Mouse (Mus musculus): ENCODE data around the gene Pxdn. TPM values are rescaled to one million over a fixed set of nuclear protein-coding genes. Genes with fewer than 3 reads are reported as not detected.

The Pxdn gene
- total RNA-seq, 1 experiment: 53.7 TPM

DNA sequence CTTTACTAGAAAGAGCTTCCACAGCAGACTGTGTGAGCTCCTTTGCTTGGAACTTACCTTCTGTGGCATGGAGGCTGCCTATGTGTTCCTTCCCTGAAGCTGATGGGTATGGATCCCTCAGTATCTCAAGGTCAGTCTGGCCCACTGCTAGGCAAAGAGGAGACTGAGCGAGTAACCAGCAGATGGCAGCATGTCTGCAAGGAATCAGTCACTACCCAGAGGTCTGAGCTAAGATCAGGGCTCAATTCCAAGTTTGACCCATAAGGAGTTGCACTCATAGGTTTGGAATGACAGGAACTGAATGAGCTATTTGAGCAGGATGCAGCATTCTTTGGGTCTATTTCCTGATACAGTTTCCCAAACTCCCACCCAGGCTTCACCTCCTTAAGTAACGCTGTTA lies 30.4 kb upstream of the Pxdn start:
- Histone ChIP-seq H3K4me1 (ENCODE audit: control insufficient read depth in 2 of 2, insufficient read depth in 2 of 2, low read length in 2 of 2, poor library complexity in 1 of 2) (no peaks in the 10 kb centered on the region), H3K36me3 (ENCODE audit: control insufficient read depth, insufficient read depth, low read length, poor library complexity, severe bottlenecking) (no peaks in the 10 kb centered on the region), H3K4me3 (ENCODE audit: insufficient read depth in 1 of 2, low read depth in 1 of 2, low read length in 2 of 2, poor library complexity in 1 of 2, severe bottlenecking in 1 of 2) (no peak overlapping the region), H3K9ac (ENCODE audit: insufficient read depth, low read depth, low read length, poor library complexity, severe bottlenecking) (no peak overlapping the region), H3K9me3 (ENCODE audit: control insufficient read depth, insufficient read depth, low read depth, low read length) (no peaks in the 10 kb centered on the region), H3K27ac (ENCODE audit: insufficient read depth, low read depth, low read length, poor library complexity, severe bottlenecking) (no peak overlapping the region)
- TF ChIP-seq HCFC1 (IDR thresholded peaks at IDR 0.05; ENCODE audit: borderline replicate concordance, insufficient read depth, low read length) (no peak), ZNF384 (IDR thresholded peaks at IDR 0.05; ENCODE audit: low read depth, low read length) (no peak), CHD2 (IDR thresholded peaks at IDR 0.05; ENCODE audit: low read depth, low read length) (no peak), MAFK (IDR thresholded peaks at IDR 0.05; ENCODE audit: insufficient read depth, low read depth, low read length) (no peak), ZC3H11A (IDR thresholded peaks at IDR 0.05; ENCODE audit: borderline replicate concordance, low read depth, low read length) (no peak)
- no peak for DNase-seq (ENCODE audit: low read depth, low spot score)
- in situ Hi-C loops (cut with MboI; ENCODE audit: low sequenced_read_pairs in 2 of 2, unreplicated experiment in 2 of 2): loop anchor here in 1 of 2 experiments (25.0 kb wide), 2 partner anchors 480 to 655 kb away; no protein-coding TSS in a partner anchor

- Histone ChIP-seq H3K36me3 (ENCODE audit: control insufficient read depth, insufficient read depth, low read length, poor library complexity, severe bottlenecking) (no peaks in the 10 kb centered on the region), H3K9ac (ENCODE audit: insufficient read depth, low read depth, low read length, poor library complexity, severe bottlenecking) (no peak overlapping the region), H3K9me3 (ENCODE audit: control insufficient read depth, insufficient read depth, low read depth, low read length) (no peaks in the 10 kb centered on the region), H3K4me3 (ENCODE audit: insufficient read depth in 1 of 2, low read depth in 1 of 2, low read length in 2 of 2, poor library complexity in 1 of 2, severe bottlenecking in 1 of 2) (no peak overlapping the region), H3K27ac (ENCODE audit: insufficient read depth, low read depth, low read length, poor library complexity, severe bottlenecking) (no peak overlapping the region), H3K4me1 (ENCODE audit: control insufficient read depth in 2 of 2, insufficient read depth in 2 of 2, low read length in 2 of 2, poor library complexity in 1 of 2) (no peaks in the 10 kb centered on the region)
- in situ Hi-C loops (cut with MboI; ENCODE audit: low sequenced_read_pairs in 2 of 2, unreplicated experiment in 2 of 2): loop anchor here in 1 of 2 experiments (10.0 to 25.0 kb wide), 4 partner anchors 59 to 646 kb away; no protein-coding TSS in a partner anchor
- TF ChIP-seq MAFK (IDR thresholded peaks at IDR 0.05; ENCODE audit: insufficient read depth, low read depth, low read length): no peak
- TF ChIP-seq HCFC1 (IDR thresholded peaks at IDR 0.05; ENCODE audit: borderline replicate concordance, insufficient read depth, low read length): no peak
- TF ChIP-seq ZNF384 (IDR thresholded peaks at IDR 0.05; ENCODE audit: low read depth, low read length): no peak
- no peak for TF ChIP-seq ZC3H11A (IDR thresholded peaks at IDR 0.05; ENCODE audit: borderline replicate concordance, low read depth, low read length)
- no peak for TF ChIP-seq CHD2 (IDR thresholded peaks at IDR 0.05; ENCODE audit: low read depth, low read length)
- DNase-seq (ENCODE audit: low read depth, low spot score): no peak
Measured at GRCm38 (mm10) chr12:29916139-29916538, 21.3 kb upstream of the Pxdn start.

DNA sequence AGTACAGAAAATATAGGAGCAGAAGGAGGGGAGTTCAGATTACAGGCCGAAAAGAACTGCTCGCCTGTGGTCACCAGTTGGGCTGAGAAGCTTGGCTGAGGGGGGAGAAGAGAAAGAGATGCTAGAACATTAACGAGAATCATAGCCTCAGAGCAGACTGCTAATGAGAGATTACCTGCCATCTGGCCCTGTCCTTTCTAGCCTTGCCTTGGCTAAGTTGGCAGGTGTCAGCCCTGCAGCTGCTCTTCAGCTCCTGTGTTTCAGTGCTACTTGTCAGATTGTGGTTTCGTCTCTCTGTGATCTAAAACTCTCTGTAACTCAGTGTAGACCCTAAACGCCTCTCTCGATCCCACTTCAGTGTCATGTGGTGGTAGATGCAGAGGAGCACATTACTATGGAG lies 20.6 kb upstream of the Pxdn start:
- Histone ChIP-seq H3K4me3 (ENCODE audit: insufficient read depth in 1 of 2, low read depth in 1 of 2, low read length in 2 of 2, poor library complexity in 1 of 2, severe bottlenecking in 1 of 2) (no peak overlapping the region), H3K9me3 (ENCODE audit: control insufficient read depth, insufficient read depth, low read depth, low read length) (no peaks in the 10 kb centered on the region), H3K4me1 (ENCODE audit: control insufficient read depth in 2 of 2, insufficient read depth in 2 of 2, low read length in 2 of 2, poor library complexity in 1 of 2) (no peaks in the 10 kb centered on the region), H3K27ac (ENCODE audit: insufficient read depth, low read depth, low read length, poor library complexity, severe bottlenecking) (no peak overlapping the region), H3K9ac (ENCODE audit: insufficient read depth, low read depth, low read length, poor library complexity, severe bottlenecking) (no peak overlapping the region), H3K36me3 (ENCODE audit: control insufficient read depth, insufficient read depth, low read length, poor library complexity, severe bottlenecking) (no peaks in the 10 kb centered on the region)
- TF ChIP-seq CHD2 (IDR thresholded peaks at IDR 0.05; ENCODE audit: low read depth, low read length) (no peak), ZC3H11A (IDR thresholded peaks at IDR 0.05; ENCODE audit: borderline replicate concordance, low read depth, low read length) (no peak), HCFC1 (IDR thresholded peaks at IDR 0.05; ENCODE audit: borderline replicate concordance, insufficient read depth, low read length) (no peak), MAFK (IDR thresholded peaks at IDR 0.05; ENCODE audit: insufficient read depth, low read depth, low read length) (no peak), ZNF384 (IDR thresholded peaks at IDR 0.05; ENCODE audit: low read depth, low read length) (no peak)
- in situ Hi-C loops (cut with MboI; ENCODE audit: low sequenced_read_pairs in 2 of 2, unreplicated experiment in 2 of 2): loop anchor here in 1 of 2 experiments (10.0 to 25.0 kb wide), 4 partner anchors 58 to 645 kb away; no protein-coding TSS in a partner anchor
- DNase-seq (ENCODE audit: low read depth, low spot score): no peak

- H3K9me3 ChIP-seq (ENCODE audit: control insufficient read depth, insufficient read depth, low read depth, low read length): no peaks in the 10 kb centered on the region
- in situ Hi-C loops (cut with MboI; ENCODE audit: low sequenced_read_pairs in 2 of 2, unreplicated experiment in 2 of 2): loop anchor here in 1 of 2 experiments (25.0 kb wide), 2 partner anchors 467 to 642 kb away; no protein-coding TSS in a partner anchor
- no peak overlapping the region for H3K4me3 ChIP-seq (ENCODE audit: insufficient read depth in 1 of 2, low read depth in 1 of 2, low read length in 2 of 2, poor library complexity in 1 of 2, severe bottlenecking in 1 of 2)
- TF ChIP-seq MAFK (IDR thresholded peaks at IDR 0.05; ENCODE audit: insufficient read depth, low read depth, low read length) (no peak), CHD2 (IDR thresholded peaks at IDR 0.05; ENCODE audit: low read depth, low read length) (no peak), HCFC1 (IDR thresholded peaks at IDR 0.05; ENCODE audit: borderline replicate concordance, insufficient read depth, low read length) (no peak), ZNF384 (IDR thresholded peaks at IDR 0.05; ENCODE audit: low read depth, low read length) (no peak), ZC3H11A (IDR thresholded peaks at IDR 0.05; ENCODE audit: borderline replicate concordance, low read depth, low read length) (no peak)
- no peaks in the 10 kb centered on the region for H3K4me1 ChIP-seq (ENCODE audit: control insufficient read depth in 2 of 2, insufficient read depth in 2 of 2, low read length in 2 of 2, poor library complexity in 1 of 2)
- H3K27ac ChIP-seq (ENCODE audit: insufficient read depth, low read depth, low read length, poor library complexity, severe bottlenecking): no peak overlapping the region
- H3K36me3 ChIP-seq (ENCODE audit: control insufficient read depth, insufficient read depth, low read length, poor library complexity, severe bottlenecking): no peaks in the 10 kb centered on the region
- no peak for DNase-seq (ENCODE audit: low read depth, low spot score)
- H3K9ac ChIP-seq (ENCODE audit: insufficient read depth, low read depth, low read length, poor library complexity, severe bottlenecking): no peak overlapping the region
Measured at GRCm38 (mm10) chr12:29920298-29920697, 17.1 kb upstream of the Pxdn start.

Measured in ES-E14 (cell line).